Mouse (Mus musculus) left cerebral cortex, postnatal 36 days (tissue): ENCODE results near the gene Tmcc1. TPM values are rescaled to one million over a fixed set of nuclear protein-coding genes. Genes with fewer than 3 reads are reported as not detected.

Source experiments
- DNase-seq, 2 experiments: peaks; one replicate each; pipeline ENCODE4 v3.0.0; 2021 to 2022; ENCODE audit warnings: low spot score in 2 of 2, mixed read lengths in 1 of 2
- intact Hi-C: fragments of 180-260 bp; cut with DNase I; formaldehyde crosslinking; loops from one replicate; pipeline ENCODE4 v1.15.1; 2025
- total RNA-seq, 2 experiments: library from RNA; stranded (reverse); gene quantifications; 2 replicates each; pipeline ENCODE4 v1.2.3; 2021

Tmcc1 gene
- total RNA-seq, 2 experiments from 2014 or later: 63.0 to 76.8 TPM

DNA sequence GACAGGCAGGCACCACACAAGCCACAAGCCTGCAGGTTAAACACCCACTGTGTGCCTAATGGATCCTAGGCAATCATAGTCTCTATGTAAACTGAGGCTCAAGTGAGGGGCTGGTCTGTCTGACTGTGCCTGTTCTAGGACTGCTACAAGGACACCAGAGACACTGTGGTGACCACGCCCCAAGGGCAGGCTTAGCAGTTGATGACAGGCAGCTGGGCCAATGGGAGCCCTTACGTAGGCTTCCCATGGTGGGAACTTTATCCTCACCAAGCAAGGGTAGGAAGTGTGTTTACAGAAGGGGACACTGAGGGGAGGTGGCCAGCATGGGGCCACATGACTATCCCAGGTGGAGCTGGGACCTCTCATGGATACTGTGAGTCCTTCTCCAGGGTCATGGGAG is 194.1 kb downstream of the Tmcc1 start:
- intact Hi-C loops: loop anchor here (5.0 kb wide), 1 partner anchor 147 kb away; the partner anchor contains the start of genes Ift122 and Mbd4
- DNase-seq: no peak

DNA sequence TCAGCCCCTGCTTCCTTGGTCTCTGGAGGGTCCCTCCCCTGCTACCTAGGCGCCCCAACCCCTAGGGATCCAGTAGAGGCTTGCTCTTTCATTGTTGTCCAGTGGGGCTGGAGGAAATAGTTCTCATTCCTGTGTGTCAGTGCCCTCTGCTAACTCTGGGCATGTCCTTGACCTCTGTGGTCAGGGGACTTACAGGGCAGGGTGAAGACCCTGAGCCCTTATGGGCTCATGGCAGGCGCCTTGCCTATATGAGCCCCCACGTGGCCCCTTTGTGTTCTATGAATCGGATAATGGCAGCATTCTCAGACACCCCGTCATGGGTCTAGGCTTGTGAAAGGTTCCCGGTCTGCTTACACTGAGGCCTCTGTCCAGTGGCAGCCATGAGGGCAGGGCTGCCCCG is 194.5 kb downstream of the Tmcc1 start:
- intact Hi-C loops: loop anchor here (5.0 kb wide), 1 partner anchor 146 kb away; the partner anchor contains the start of genes Ift122 and Mbd4
- DNase-seq: no peak

DNA sequence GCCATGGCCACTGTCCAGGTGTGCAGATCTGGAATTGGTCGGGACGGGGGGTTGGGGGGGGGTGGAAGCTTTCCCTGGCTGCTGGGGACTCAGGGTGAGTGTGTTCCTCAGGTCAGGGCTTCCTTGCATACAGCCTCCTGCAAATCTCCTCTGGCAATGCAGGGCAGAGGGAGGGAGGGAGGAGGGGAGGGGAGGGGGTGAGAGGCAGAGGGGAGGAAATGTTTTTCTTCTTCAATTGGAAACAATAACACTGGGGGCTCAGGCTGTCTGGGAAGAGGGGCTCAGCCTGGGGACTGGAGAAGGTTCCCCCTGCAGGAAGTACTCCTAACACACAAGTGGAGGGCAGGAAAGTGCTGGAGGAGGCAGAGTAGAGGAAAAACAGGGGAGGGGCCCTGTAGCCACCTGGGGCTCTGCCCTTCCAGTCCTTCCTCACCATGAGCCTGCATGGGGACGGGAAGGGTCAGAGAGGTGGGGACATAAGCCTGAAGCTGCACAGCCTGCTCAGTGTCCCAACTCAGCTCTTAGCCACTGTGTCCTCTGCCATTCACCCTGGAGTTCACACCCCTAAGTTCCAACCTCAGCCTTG is 195.5 kb downstream of the Tmcc1 start:
- intact Hi-C loops: loop anchor here (5.0 kb wide), 1 partner anchor 146 kb away; the partner anchor contains the start of genes Ift122 and Mbd4
- no peak for DNase-seq

- no peak for DNase-seq
- intact Hi-C loops: loop anchor here (5.0 kb wide), 1 partner anchor 144 kb away; the partner anchor contains the start of genes Ift122 and Mbd4
These were observed 197.0 kb downstream of the Tmcc1 start for GRCm38 (mm10) chr6:115996171-115996851.

DNA sequence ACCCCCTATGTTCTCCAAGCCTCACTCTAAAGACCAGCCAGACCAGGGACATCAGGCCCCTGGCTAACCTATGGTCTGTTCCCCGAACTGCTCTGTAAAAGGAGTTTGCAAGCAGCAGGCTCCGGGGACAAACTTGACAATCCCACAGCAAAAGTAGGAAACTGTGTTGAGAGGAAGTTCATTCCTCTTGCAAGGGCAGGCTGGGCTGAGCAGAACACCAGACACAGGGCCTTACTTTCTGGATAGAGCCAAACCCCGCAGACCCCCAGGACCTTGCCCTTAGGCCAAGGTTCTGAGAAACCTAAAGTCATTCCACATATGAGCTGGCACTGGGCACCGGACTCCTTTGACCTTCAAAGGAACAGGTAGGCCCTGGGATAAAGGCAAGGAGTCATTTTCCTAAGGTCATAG is 197.8 kb downstream of the Tmcc1 start:
- intact Hi-C loops: loop anchor here (2.0 to 5.0 kb wide), 2 partner anchors 95 to 143 kb away; partner anchors contain the start of genes Ift122 and Mbd4
- no peak for DNase-seq

GRCm38 (mm10) chr6:115994877-115995520 is 198.3 kb downstream of the Tmcc1 start, which contains the start of gene Plxnd1:
Plxnd1 (minus strand) TSS chr6:115995005.
- peak; percentile 84 to 86 for DNase-seq
- intact Hi-C loops: loop anchor here (2.0 to 5.0 kb wide), 2 partner anchors 94 to 143 kb away; partner anchors contain the start of genes Ift122 and Mbd4

DNA sequence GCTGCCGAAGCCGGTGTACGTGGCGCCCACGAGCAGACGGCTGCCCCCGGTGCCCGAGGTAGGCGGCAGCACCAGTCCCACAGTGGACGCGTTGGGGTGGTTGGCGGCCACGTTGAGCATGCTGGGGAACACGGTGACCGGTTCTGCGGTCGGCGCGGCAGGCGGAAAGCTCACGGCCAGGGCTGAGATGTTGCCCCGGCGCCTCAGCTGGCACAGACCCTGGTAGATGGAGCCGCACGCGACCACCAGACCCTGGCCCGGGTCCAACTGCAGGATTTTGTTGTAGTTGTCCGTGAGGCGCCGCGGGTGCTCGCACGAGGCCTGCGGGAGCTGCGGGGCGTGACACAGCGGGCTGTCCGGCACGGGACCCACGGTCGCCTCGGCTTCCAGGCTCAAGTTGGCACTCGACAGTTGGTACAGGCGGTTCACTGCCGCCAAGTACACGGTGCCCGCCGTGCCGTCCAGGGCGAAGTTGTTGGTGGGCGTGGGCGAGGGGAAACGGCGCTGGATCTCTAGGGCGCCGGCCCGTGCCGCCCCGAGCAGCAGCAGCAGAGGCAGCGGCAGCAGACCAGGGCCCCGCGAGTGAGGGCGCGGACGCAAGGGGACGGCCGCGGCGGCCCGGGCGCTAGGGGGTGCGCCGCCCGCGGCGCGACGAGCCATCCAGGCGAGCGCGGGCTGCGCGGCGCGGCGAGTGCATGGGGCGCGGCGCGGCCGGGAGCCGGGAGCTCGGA is 199.0 kb downstream of the Tmcc1 start:
- DNase-seq: peak in 1 of 2 experiments; percentile 40
- intact Hi-C loops: loop anchor here (2.0 kb wide), 1 partner anchor 94 kb away; no protein-coding TSS in a partner anchor

GRCm38 (mm10) chr6:115993463-115994145 is 199.7 kb downstream of the Tmcc1 start:
- intact Hi-C loops: loop anchor here (2.0 kb wide), 1 partner anchor 93 kb away; no protein-coding TSS in a partner anchor
- DNase-seq: peak; percentile 59 to 70

DNA sequence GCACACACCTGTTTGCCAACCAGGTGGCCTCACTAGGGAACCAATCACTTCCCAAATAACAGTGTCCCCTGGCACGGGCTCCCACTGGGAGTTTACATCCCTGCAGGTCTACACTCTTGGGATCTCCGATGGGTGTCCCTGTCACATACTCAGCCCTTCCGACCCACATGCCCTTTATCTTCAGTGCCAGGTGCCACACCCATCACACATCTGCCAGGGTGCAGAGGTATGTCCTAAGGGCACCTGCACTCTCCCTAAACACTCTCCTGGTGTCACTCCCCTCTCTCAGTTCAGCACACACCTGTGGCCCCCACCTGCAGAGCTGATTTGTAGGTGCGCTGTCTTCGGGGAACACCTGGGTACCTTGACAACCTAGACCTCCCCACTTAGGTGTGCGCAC is 200.3 kb downstream of the Tmcc1 start:
- no peak for DNase-seq
- intact Hi-C loops: no loop called here

GRCm38 (mm10) chr6:115991881-115992620 is 201.2 kb downstream of the Tmcc1 start:
- intact Hi-C loops: no loop called here
- DNase-seq: peak in 1 of 2 experiments; percentile 37

GRCm38 (mm10) chr6:115991108-115991880 is 202.0 kb downstream of the Tmcc1 start:
- peak in 1 of 2 experiments; percentile 32 for DNase-seq
- intact Hi-C loops: no loop called here

GRCm38 (mm10) chr6:115990479-115990878 is 202.8 kb downstream of the Tmcc1 start:
- intact Hi-C loops: no loop called here
- DNase-seq: no peak

DNA sequence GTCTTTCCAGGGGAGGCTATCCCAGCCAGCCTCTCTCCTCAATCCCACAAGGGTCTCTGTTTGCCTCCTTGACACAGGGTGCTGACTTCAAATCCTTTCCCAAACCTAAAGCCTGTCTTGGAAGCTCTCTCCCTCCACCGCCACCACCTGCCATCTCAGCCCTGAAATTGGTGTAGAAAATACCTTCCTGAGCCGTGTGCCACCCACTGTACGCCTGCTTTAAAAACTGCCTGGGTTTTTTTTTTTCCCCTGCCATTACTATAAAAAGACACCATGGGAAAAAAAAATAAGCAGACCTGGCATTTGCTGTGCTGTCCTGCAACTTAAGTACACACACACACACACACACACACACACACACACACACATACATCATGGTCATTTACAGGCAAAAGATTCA is 203.2 kb downstream of the Tmcc1 start:
- DNase-seq: peak; percentile 53 to 55
- intact Hi-C loops: no loop called here

DNA sequence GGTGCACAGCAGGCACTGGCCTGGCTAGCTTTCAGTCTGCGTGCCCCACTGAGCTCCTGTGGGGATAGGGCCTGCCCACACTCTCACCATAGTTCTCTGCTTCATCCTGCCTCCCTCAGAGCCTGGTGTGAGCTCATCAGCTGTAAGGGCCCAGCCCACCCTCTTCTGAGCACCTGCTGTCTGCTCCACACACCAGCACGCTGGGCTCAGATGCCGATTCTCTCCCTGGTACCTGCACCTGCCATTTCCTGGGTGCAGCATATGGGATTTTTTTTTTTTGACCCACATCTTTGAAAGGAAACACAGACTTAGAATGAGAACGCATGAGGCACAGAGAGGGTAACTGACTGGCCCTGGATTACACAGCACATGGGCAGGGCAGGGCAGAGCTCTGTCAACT is 203.7 kb downstream of the Tmcc1 start:
- intact Hi-C loops: no loop called here
- peak; percentile 51 to 66 for DNase-seq

GRCm38 (mm10) chr6:115989032-115989431 is 204.3 kb downstream of the Tmcc1 start:
- intact Hi-C loops: no loop called here
- DNase-seq: no peak

DNA sequence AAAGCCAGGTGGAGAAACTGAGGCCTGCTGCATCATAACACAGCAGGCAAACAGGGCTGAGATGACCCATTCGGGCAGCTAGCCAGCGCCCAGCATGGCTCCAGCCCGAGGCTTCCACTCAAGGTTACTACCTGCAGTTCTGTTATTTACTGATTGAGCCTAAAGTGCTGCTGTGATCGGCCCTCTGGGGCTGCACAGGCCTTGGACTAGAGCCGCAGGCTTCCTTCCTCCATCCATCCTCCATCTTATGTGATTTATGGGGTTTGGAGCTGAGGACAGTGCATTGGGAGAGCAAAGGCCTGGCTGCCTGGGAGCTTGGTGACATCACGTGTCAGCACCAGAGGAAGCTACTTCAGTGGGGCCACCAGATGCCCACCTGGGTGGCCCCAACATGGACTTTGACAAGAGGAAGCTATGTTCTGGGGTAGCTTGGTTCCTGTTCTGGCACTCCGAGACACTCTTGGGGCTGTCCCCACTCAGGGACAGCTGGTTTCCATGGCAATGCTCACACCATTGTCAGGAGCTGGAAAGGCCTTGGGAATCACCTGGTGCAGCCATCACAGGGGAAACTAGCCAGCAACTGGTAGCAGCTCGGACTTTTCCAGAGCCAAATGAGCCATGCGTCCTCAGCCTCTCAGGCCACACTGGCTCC is 206.1 kb downstream of the Tmcc1 start:
- intact Hi-C loops: no loop called here
- DNase-seq: no peak

- no peak for DNase-seq
- intact Hi-C loops: no loop called here
These were observed 206.7 kb downstream of the Tmcc1 start for GRCm38 (mm10) chr6:115986472-115987095.
